Mouse (Mus musculus) MEL (cell line): ENCODE measurements at regions not wholly inside any gene's neighbourhood (a gene's known extent, or its start where the extent isn't known, plus 50 kb on each side); places are given as distances from the start of the nearest gene placed in this dataset.

Experiments
- DNase-seq: peaks from one replicate; pipeline ENCODE4 v3.0.0; 2011; ENCODE audit warnings: low read depth, low spot score
- H3K27ac ChIP-seq: 2 replicates; pipeline ENCODE4 v1.5.1; 2012; ENCODE audit warnings: low read depth, mild to moderate bottlenecking, control low read depth, low read length, moderate library complexity; ENCODE audit not compliant: control insufficient read depth
- H3K27me3 ChIP-seq, 2 experiments: fragments of 150-350 bp in 1 of 2; sonication (generic) in 1 of 2; 2 replicates each; pipeline ENCODE4 v1.6.1; 2012; ENCODE audit warnings: low read length in 2 of 2, mild to moderate bottlenecking in 2 of 2, improper control_type of control experiment in 1 of 2, moderate library complexity in 1 of 2; ENCODE audit not compliant: insufficient read depth in 2 of 2, control insufficient read depth in 1 of 2
- H3K36me3 ChIP-seq, 2 experiments: 2 replicates each; pipeline ENCODE4 v1.6.1; 2012 to 2014; ENCODE audit warnings: low read length in 2 of 2, improper control_type of control experiment in 1 of 2, inconsistent platforms in 1 of 2, mild to moderate bottlenecking in 1 of 2; ENCODE audit not compliant: insufficient read depth in 2 of 2, control insufficient read depth in 1 of 2
- H3K4me1 ChIP-seq, 2 experiments: fragments of 150-350 bp in 1 of 2; sonication (generic) in 1 of 2; 2 replicates each; pipeline ENCODE4 v1.6.1; 2012; ENCODE audit warnings: low read length in 2 of 2, improper control_type of control experiment in 1 of 2, mild to moderate bottlenecking in 1 of 2; ENCODE audit not compliant: insufficient read depth in 2 of 2, control insufficient read depth in 1 of 2
- H3K4me3 ChIP-seq, 2 experiments: fragments of 150-350 bp in 1 of 2; sonication (generic) in 1 of 2; 2 replicates each; pipeline ENCODE4 v1.5.1; 2012; ENCODE audit warnings: low read depth in 2 of 2, low read length in 2 of 2, mild to moderate bottlenecking in 2 of 2, moderate library complexity in 2 of 2, control low read depth in 1 of 2, improper control_type of control experiment in 1 of 2; ENCODE audit not compliant: control insufficient read depth in 1 of 2, insufficient read depth in 1 of 2
- H3K79me2 ChIP-seq: 2 replicates; pipeline ENCODE4 v1.6.1; 2012; ENCODE audit warnings: mild to moderate bottlenecking, low read length, moderate library complexity; ENCODE audit not compliant: control insufficient read depth, poor library complexity, insufficient read depth
- H3K9ac ChIP-seq: 2 replicates; pipeline ENCODE4 v1.6.1; 2012; ENCODE audit warnings: low read depth, mild to moderate bottlenecking, control low read depth, low read length, moderate library complexity; ENCODE audit not compliant: control insufficient read depth, poor library complexity, severe bottlenecking
- H3K9me3 ChIP-seq: fragments of 150-350 bp; sonication (generic); replicated peaks from 2 replicates; pipeline ENCODE4 v1.6.1; 2012; ENCODE audit warnings: mild to moderate bottlenecking, low read length, improper control_type of control experiment, moderate library complexity; ENCODE audit not compliant: insufficient read depth
- CHD2 ChIP-seq: IDR thresholded peaks from 2 replicates; pipeline ENCODE4 v1.6.1; 2011; ENCODE audit warnings: low read length, improper control_type of control experiment
- CTCF ChIP-seq, 3 experiments: IDR thresholded peaks in 2 of 3; conservative IDR thresholded peaks in 1 of 3; 2 replicates each; pipeline ENCODE4 v1.5.1; 2011 to 2012; ENCODE audit warnings: low read length in 3 of 3, low read depth in 2 of 3, mild to moderate bottlenecking in 2 of 3, improper control_type of control experiment in 1 of 3, inconsistent platforms in 1 of 3, mixed read lengths in 1 of 3, moderate library complexity in 1 of 3; ENCODE audit not compliant: control insufficient read depth in 1 of 3, insufficient read depth in 1 of 3, poor library complexity in 1 of 3, severe bottlenecking in 1 of 3
- EP300 ChIP-seq, 2 experiments: IDR thresholded peaks; 2 replicates each; pipeline ENCODE4 v1.6.1; 2011; ENCODE audit warnings: improper control_type of control experiment in 2 of 2, low read length in 2 of 2, low read depth in 1 of 2, mild to moderate bottlenecking in 1 of 2
- GABPA ChIP-seq: IDR thresholded peaks from 2 replicates; pipeline ENCODE4 v1.6.1; 2012; ENCODE audit warnings: low read depth, mild to moderate bottlenecking, inconsistent platforms, low read length, improper control_type of control experiment, moderate library complexity
- HCFC1 ChIP-seq: IDR thresholded peaks from 2 replicates; pipeline ENCODE4 v1.6.1; 2012; ENCODE audit warnings: low read depth, mild to moderate bottlenecking, inconsistent platforms, low read length, improper control_type of control experiment, moderate library complexity
- JUND ChIP-seq: IDR thresholded peaks from 2 replicates; pipeline ENCODE4 v1.6.1; 2011; ENCODE audit warnings: low read depth, mild to moderate bottlenecking, improper control_type of control experiment, low read length
- MAFK ChIP-seq: IDR thresholded peaks from 2 replicates; pipeline ENCODE4 v1.6.1; 2011; ENCODE audit warnings: low read depth, mild to moderate bottlenecking, low read length, improper control_type of control experiment, borderline replicate concordance
- MAX ChIP-seq: IDR thresholded peaks from 2 replicates; pipeline ENCODE4 v1.6.1; 2011; ENCODE audit warnings: low read length, improper control_type of control experiment
- MEF2A ChIP-seq: IDR thresholded peaks from 2 replicates; pipeline ENCODE4 v1.6.1; 2014; ENCODE audit warnings: low read depth, mild to moderate bottlenecking, inconsistent platforms, low read length, improper control_type of control experiment; ENCODE audit not compliant: poor library complexity, insufficient replicate concordance, severe bottlenecking; ENCODE audit errors: extremely low read depth
- MYB ChIP-seq: IDR thresholded peaks from 2 replicates; pipeline ENCODE4 v1.6.1; 2011; ENCODE audit warnings: mild to moderate bottlenecking, low read depth, low read length, improper control_type of control experiment
- MYC ChIP-seq: IDR thresholded peaks from 2 replicates; pipeline ENCODE4 v1.6.1; 2011; ENCODE audit warnings: low read depth, mild to moderate bottlenecking, low read length, improper control_type of control experiment, moderate library complexity
- NELFE ChIP-seq: IDR thresholded peaks from 2 replicates; pipeline ENCODE4 v1.6.1; 2011; ENCODE audit warnings: low read depth, low read length, improper control_type of control experiment
- RAD21 ChIP-seq: IDR thresholded peaks from 2 replicates; pipeline ENCODE4 v1.6.1; 2011; ENCODE audit warnings: mild to moderate bottlenecking, low read depth, low read length, improper control_type of control experiment
- SIN3A ChIP-seq: IDR thresholded peaks from 2 replicates; pipeline ENCODE4 v1.6.1; 2012; ENCODE audit warnings: low read length, improper control_type of control experiment, inconsistent platforms
- TAL1 ChIP-seq: IDR thresholded peaks from 2 replicates; pipeline ENCODE4 v1.6.1; 2012; ENCODE audit warnings: mild to moderate bottlenecking, inconsistent platforms, low read length, moderate library complexity, mixed read lengths
- UBTF ChIP-seq: IDR thresholded peaks from 2 replicates; pipeline ENCODE4 v1.6.1; 2012; ENCODE audit warnings: low read depth, mild to moderate bottlenecking, inconsistent platforms, low read length, improper control_type of control experiment, moderate library complexity, borderline replicate concordance; ENCODE audit not compliant: insufficient read depth
- ZC3H11A ChIP-seq: IDR thresholded peaks from 2 replicates; pipeline ENCODE4 v1.6.1; 2012; ENCODE audit warnings: low read depth, mild to moderate bottlenecking, inconsistent platforms, low read length, improper control_type of control experiment
- ZKSCAN1 ChIP-seq: IDR thresholded peaks from 2 replicates; pipeline ENCODE4 v1.6.1; 2012; ENCODE audit warnings: low read depth, mild to moderate bottlenecking, inconsistent platforms, low read length, improper control_type of control experiment, moderate library complexity
- ZNF384 ChIP-seq: IDR thresholded peaks from 2 replicates; pipeline ENCODE4 v1.6.1; 2012; ENCODE audit warnings: low read depth, mild to moderate bottlenecking, inconsistent platforms, low read length, improper control_type of control experiment

DNA sequence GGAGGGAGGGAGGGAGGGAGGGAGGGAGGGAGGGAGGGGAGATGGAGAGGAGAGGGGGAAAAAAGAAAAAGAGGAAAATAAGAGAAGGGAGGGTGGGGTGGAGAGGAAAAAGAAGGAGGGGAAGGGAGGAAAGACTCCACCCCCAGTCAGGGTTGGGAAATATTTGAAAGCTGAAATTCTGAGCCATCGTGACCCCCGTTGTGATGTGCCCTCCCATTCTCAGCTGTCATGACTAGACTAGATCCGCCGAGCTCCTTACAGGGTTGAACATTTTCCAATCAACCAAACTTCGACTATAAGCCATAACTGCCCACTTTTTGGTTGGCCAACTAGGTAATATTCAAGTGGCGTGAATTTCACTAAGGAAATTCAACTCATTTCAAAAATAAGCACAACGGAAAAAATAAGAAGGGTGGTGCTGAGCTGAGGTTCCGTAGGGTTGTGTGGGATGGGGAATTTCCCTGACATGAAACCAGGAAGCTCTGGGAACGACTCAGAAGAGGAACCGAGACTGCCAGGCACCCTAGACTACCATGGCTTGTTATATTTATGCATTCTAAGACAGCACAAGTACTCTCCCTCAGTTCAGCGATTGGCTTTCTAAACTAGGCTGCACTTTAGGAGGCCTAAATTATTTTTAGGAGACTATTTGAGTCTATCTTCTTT is 234.4 kb downstream of the Epha4 start:
- Histone ChIP-seq H3K27me3 (no peaks in the 10 kb centered on the region), H3K4me1 (no peaks in the 10 kb centered on the region), H3K4me3 (no peak overlapping the region), H3K27ac (no peak overlapping the region), H3K9me3 (no peaks in the 10 kb centered on the region), H3K79me2 (no peaks in the 10 kb centered on the region), H3K36me3 (no peaks in the 10 kb centered on the region), H3K9ac (no peak overlapping the region)
- TF ChIP-seq NELFE: no peak
- no peak for TF ChIP-seq JUND
- TF ChIP-seq MYB: no peak
- no peak for TF ChIP-seq TAL1
- no peak for TF ChIP-seq MEF2A
- TF ChIP-seq SIN3A: no peak
- no peak for TF ChIP-seq GABPA
- no peak for TF ChIP-seq EP300 (IDR thresholded peaks at IDR 0.05; ENCODE audit: low read depth in 1 of 2, low read length in 2 of 2)
- no peak for TF ChIP-seq MYC
- no peak for TF ChIP-seq UBTF
- TF ChIP-seq ZKSCAN1: no peak
- TF ChIP-seq HCFC1: no peak
- no peak for TF ChIP-seq ZC3H11A
- TF ChIP-seq MAFK: no peak
- TF ChIP-seq RAD21: no peak
- no peak for TF ChIP-seq CTCF (IDR thresholded peaks at IDR 0.05 in 2 of 3, conservative IDR thresholded peaks at IDR 0.05 in 1 of 3; ENCODE audit: control insufficient read depth in 1 of 3, insufficient read depth in 1 of 3, low read depth in 2 of 3, low read length in 3 of 3, poor library complexity in 1 of 3, severe bottlenecking in 1 of 3)
- TF ChIP-seq MAX: no peak
- DNase-seq: no peak

DNA sequence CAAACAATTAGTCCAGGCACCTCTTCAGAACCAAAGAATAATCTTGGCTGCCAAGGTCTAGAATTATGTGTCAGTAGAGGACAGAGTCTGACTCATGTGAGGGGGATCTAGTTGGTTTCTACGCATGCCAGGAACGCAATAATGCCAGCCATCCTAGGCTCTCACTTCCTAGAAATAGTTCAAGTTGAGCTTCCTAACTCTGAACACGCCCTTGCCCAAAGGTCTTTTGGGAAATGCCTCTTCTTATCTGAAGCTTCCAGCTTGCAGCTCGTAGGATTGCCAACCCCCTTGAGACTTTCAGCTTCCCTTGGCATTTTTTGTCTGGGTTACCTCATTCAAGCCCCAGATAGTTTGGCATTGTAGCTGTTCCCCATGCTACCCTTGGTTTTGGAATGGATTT is 233.1 kb downstream of the Epha4 start:
- no peaks in the 10 kb centered on the region for H3K9me3 ChIP-seq
- no peak overlapping the region for H3K9ac ChIP-seq
- no peaks in the 10 kb centered on the region for H3K27me3 ChIP-seq
- TF ChIP-seq CHD2 (no peak), ZNF384 (no peak), ZC3H11A (no peak)
- TF ChIP-seq, all 39 proteins: peak for 0
- H3K79me2 ChIP-seq: no peaks in the 10 kb centered on the region
- H3K27ac ChIP-seq: no peak overlapping the region
- H3K4me1 ChIP-seq: no peaks in the 10 kb centered on the region
- H3K4me3 ChIP-seq: no peak overlapping the region
- H3K36me3 ChIP-seq: no peaks in the 10 kb centered on the region
- DNase-seq: no peak
